Mouse (Mus musculus): ENCODE data around the gene Zfp85.

- TF ChIP-seq CTCF (IDR thresholded peaks at IDR 0.05; ENCODE audit: control insufficient read depth, insufficient read depth, low read length) (no peak), POLR2A (IDR thresholded peaks at IDR 0.05; ENCODE audit: borderline replicate concordance, control insufficient read depth, low read depth, low read length) (no peak)
These were observed 11.1 kb downstream of the Zfp85 start for GRCm38 (mm10) chr13:67743896-67744295.

All from bone marrow, adult 2 months (tissue).